Mouse (Mus musculus): Measurements from ENCODE around the gene Stpg1. TPM values are rescaled to one million over a fixed set of nuclear protein-coding genes. Genes with fewer than 3 reads are reported as not detected.

Stpg1 gene
- total and polyA plus RNA-seq, 3 experiments, result 0.32 to 0.65 (median 0.41) TPM

DNA sequence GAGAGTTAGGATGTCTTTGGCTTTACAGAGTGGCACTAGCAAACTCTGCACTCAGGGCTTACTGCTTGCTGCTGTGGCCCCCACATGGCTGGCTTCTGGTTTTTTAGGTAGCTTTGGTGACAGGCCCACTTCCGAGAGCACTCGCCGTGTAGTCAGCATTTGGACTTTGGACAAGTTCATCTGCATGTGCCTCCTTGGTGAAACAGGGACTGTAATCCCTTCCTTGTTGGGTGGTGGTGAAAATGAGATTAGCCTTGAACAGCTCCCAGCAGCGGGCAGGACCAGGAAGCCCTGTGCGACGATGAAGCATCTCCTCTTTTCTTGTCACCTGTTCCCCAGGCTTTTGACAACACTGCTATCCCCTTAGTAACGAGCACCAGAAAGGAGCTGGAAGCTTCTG lies 19.3 kb downstream of the Stpg1 start:
- no peak for DNase-seq

DNA sequence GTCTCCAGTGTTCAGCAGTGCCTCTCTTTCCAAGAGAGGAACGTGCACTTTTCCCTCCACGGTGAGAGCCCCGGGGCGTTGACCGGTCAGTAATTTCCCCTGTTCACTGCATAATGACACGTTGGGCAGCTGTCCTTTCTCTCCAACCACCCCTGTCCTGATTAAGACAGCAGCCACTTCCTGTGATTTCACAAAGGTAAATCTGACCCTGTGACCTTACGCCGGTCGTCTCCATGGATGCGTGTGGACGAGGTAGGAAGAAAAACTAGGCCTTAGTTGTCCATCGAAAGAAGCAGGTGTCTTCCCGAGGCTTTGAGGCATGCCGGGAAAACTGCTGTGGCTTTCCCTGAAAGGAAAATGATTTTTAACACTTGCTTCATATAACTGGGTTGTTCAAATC lies 20.3 kb downstream of the Stpg1 start:
- DNase-seq, result no peak

DNA sequence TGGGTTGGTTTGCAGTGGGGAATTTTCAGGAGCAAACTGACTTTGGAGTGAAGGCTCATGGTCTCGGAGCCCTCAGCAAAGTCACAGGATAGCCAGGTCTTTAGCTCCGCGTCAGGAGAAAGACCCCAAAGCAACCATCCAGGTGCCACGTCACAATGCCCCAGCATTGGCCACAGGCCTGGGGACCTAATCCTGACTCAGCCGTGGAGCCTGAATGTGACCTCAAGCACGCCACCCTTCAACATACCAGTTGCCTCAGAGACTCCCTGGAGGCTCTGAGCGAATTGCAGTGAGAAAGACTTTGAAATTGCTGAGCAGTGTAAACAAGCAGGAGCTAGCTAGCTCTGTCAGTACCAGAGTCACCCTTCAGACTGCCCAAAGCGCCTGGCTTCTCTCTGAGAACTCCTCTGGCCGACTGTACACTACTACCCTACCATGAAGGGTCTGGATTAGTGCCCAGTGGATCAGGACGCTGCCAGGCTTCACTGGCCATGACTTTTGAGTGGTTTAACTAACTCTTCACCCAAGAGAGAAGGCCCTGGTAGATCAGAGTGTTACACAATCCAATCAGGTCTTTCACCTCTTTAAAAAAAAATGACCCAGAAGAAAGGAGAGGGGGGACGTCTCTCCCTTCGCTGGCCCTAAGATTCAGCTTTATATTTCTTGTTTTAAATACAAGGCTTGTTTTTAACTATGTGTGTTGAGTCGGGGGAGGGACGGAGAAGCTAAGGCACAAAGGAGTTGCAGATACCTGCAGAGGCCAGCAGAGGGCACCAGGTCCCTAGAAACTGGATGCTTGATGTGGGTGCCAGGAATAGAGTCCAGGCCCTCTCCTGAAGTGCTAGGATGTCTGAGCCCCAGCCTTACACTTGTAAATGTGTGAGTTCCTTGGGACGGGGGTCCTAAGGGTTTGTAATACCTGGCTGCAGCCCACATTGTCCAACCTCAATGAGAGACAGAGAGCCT lies 22.0 kb downstream of the Stpg1 start:
- DNase-seq, result peak; percentile 80

DNA sequence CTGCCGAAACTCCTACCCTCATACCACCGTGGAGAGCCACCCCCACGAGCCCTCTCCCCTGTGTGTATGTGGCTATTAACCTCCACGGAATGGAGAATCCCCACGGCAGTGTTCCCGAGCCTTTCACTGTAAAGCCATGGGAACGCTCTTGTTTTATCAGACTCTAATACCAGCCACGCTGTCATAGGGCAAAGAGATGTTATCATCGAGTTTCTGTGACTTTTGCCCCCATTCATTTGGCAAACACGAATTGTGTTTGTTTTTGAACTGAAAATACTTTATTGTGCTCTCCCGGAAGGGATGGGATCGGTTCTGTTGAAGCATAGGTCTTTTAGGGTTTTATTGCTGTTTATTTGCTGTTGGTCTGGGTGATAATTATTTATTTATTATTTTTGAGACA lies 23.5 kb downstream of the Stpg1 start:
- DNase-seq, result no peak

DNA sequence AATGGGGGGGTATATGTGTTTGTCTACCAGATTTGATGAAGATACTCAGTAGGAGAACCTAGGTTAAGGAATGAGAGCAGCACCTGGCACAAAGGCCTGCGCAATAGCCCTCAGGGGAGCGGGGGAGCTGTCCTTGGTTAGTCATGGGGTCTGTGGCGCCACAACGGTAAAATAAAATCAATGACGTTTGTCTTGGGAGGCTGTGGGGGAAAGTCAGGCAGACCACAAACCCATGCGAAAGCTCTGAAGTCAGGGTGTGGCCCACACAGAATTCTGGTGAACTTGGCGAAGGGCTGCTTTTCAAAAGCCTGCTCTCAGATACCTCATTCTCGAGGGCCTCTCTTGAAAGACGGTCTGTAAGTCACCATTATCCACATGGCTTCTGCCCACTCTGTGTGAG lies 25.8 kb downstream of the Stpg1 start:
- no peak for DNase-seq

DNA sequence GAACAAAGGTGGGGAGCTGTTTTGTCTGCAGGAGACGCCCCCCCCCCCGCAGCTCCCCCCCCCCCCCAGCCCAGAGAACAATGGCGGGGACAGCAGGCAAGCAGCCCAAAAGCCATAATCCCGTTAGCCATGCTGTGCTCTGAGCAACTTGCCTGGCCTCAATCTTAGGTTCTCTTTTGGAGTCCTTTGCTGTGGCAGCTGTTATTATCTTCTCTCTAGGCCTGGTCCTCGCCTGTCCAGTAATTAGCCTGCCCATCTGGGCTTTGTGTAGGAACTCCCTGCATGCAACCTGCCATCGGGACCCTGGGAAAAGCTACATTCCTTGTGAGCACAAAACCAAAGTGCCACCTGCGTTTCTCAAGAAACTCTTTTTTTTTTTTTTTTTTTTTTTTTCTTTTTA lies 29.3 kb downstream of the Stpg1 start:
- DNase-seq, result no peak

DNA sequence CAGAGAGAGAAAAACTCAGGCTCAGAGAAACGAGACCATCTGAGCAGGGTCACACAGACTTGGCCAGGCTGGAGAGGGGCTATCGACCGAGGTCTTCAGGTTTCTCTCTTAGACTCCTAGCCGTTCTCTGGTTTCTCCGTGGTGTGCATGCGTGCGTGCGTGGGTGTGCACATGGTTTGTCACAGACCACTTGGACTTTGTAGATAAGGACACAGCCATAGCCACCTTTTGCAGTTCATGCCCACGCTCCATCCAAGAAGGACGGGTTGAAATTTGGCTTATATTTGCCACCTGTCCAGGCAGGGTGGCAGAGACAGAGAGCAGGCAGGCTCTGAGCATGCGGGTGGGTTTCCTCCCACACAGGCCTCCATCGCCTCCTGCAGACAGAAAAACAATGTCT lies 30.5 kb downstream of the Stpg1 start:
- no peak for DNase-seq

DNA sequence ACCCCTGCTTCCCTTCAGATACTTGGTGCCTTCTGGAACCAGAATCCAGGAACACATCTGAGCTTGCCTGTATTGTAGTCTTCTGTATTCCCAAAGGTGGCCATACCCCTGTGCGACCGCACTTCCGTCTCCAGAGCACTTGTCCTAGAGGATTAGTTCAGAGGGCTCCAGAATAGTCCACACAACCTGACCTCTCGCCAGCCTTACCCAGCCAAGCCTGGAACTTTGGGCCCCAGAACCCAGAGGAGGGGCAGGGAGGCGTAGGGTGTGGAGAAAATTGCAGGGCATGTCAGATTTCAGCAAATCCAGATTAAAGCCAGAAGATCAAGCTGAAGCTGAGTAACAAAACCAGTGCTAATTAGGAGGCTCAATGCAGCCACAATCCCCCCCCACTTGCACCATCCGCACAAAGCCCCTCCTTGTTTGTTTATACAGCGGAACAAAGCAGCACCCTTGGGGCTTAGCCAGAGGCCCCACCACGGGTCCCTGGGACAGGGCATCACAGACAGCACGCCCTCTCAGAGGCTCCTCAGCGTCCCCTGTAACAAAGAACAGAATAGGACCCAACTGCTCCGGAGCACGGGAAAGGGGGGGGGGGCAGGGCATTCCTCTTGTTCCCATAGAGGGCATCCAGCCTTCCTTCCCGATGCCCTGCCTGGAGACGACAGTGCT lies 31.6 kb downstream of the Stpg1 start:
- no peak for DNase-seq

DNA sequence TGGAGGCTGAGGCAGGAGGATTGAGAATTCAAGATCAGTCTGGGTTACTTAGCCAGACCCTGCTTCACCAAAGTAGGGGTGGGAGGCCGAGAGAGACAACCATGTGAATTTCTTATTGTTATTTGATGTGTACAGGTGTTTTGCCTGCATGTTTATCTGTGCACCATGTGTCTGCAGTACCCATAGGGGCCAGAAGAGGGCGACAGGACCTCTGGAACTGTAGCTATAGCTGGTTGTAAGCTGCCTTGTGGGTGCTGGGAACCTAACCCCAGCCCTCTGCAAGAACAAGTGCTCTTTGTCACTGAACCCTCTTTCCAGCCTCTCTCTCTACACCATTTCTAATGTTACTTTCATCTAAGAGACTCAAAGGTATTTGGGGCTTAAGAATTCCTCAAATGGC lies 35.7 kb downstream of the Stpg1 start:
- DNase-seq, result no peak

DNA sequence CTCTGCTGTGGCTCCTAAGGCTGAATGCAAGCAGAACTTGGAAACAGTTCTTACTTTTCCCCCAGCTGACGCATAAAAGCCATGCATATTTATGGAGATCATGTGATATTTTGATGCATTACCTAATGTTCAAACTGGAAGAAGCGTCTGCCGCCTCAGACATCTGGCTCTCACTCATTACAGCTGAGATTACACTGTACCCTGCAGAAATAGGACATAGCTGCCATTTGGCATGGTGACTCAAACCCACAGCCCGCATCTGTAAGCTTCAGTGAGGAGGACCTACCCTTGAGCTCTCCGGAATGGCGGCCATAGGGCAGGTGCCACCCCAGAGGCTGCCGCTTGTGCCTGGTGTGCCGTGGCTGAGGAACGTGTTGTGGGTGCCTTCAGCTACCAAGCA lies 36.6 kb downstream of the Stpg1 start:
- no peak for DNase-seq

DNA sequence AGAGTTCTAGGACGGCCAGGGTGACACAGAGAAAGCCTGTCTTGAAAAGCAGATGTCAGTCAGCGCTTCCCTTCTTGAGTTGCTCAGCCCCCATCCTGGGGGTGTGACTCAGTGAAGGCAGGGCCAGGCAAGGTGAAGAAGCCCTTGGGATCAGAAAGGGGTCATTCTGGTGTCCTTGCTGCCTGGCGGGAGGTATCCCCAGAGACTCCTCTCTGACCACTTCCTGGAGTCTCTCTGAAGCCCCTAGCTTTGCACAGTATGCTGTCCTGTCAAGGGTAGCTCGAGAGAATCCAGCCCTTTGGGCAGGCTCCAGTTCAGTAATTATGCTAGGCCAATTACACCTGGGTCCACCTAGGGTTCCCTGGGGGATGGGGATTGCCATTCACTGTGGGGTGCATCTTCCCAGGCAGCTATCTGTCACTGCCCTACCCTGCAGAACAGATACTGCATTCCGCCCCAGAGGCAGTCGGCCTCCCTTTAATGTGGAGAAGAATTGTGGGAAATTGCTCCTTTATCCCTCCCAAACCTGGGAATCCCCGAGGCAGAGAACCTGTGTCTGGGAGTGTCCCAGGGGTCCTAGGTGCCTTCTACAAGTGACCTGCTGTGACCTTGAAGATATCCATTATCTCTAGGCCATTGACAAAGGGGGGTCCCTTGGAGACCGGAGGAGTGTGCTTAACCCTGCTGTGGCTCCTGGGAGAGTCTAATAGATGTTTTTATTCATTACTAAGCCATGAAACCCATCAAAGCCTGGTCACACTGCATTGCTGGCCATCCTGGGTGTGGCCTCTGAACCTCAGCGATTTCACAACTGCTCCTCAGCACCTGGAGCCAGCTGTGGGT lies 37.4 kb downstream of the Stpg1 start:
- DNase-seq, result no peak

DNA sequence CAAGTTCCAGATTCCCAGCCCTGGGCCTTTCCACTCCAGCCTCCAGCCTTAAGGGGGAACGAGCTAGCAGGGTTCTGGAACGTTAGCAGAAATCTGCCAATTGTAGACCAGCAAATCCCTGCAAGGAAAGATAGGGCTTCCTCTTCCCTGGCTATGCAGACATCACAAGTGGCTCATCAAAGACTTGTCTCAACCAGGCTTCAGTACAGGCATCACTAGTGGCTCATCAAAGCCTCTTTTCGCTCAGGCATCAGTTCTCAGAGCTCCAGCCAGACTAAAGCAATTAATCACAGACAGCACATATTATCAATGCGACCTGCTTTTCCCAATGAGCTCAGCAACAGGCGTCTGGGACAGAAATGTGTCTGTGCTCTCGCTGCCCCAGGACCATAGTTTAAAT lies 38.4 kb downstream of the Stpg1 start:
- no peak for DNase-seq

DNA sequence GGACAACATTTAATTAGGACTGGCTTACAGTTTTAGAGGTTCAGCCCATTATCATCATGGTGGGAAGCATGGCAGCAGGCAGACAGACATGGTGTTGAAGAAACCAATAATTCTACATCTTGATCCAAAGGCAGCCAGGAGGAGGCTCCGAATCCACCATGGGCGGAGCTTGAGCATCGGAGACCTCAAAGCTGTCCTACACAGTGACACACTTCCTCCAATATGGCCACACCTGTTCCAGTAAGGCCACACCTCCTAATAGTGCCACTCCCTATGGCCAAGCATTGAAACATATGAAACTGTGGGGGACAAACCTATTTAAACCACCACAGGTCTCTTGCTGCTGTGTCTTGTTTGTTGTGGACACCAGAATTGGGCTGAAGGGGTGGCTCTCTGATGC lies 40.4 kb downstream of the Stpg1 start:
- DNase-seq, result no peak

DNA sequence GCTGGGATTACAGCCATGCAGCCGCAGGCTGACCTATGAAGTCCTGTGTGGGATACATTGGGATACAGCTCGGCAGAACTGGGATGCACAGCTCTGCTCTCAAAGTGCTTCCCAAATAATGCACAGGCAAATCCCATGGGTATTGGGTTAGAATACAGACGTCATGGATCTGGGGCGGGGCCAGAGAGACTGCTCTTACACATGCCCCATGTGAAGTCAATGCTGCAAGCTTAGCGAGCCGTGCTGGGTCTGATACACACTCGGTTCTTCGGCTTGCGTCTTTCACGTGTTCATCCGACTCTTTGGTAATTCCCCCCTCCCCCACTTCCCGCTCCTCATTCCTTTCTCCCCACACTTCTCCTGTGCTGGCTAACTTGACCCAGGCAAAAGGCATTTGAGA lies 44.5 kb downstream of the Stpg1 start:
- DNase-seq, result no peak

DNA sequence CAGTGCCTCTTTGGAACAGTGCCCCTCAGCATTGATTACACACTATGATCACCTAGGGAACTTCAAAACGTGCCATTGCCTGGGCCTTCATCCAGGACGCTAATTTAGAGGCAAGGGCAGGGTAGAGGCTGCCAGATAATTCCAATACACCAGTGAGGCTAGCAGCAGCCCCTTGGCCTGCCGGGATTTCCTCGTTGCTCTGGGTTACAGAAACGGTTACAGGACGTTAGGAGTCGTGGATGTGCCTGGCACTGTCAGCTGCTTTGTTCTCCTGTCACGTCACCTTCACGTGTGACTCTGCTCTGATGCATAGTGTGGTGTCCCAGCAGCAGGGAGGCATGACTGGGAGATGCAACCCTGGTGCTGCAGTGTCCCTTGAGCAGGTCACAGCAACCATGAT lies 45.5 kb downstream of the Stpg1 start:
- no peak for DNase-seq

DNA sequence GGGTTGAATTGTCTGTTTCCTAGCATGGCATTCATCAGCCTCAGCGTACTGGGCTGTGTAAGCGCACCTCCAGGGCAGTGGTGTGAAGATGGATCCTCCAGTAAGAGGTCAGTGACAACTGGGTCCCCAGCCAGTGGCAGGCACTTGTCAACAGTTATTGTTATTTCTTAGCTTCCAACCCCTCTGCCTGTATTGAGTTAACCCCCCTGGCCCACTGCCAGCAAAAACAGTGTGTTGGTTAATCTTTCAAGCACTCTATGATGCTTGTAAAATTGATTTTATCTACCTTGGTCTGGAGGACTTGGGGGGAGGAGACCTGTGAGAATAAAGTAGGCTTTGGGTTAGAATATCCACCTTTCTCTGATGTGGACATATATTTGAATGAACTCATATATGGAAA lies 49.7 kb downstream of the Stpg1 start:
- DNase-seq, result no peak

DNA sequence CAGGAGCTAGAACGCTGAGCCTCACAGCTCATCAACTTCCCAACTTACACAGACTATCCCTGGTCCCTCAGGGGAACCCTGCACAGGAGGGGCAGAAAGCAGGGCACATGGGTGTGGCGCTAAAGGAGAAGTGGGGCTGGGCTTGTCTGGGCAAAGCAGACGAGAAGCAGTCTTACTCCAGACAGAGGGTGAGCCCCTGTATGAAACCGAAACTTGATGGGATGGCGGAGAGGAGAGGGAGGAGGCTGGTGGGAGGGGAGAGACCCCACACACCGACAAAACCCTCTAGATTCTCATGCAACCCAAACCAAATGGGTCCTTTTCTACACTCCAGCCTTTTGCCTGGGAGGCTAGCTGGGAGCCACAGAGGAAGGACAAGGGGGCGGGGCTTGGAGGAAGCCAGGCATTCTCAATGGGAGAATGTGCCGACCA lies 50.5 kb downstream of the Stpg1 start:
- DNase-seq, result no peak

DNA sequence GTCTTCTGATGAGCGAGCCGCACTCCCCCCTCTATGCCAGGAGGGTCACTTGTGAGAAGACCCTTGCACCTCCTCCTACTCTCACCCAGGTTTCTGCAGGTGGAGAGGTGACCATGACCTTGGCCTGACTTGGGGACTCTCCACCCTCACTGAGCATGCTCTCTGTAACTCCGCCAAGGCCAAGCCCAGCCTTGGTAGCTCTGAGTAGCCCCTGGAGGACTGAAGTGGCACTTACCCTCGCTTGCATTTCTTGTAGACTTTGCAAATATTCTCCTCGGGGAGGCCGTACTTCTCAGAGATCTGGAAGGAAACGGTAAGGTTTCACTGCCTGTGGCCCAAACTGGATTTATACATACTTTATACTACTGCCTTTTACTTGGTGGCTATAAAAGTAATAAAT lies 51.4 kb downstream of the Stpg1 start:
- no peak for DNase-seq

DNA sequence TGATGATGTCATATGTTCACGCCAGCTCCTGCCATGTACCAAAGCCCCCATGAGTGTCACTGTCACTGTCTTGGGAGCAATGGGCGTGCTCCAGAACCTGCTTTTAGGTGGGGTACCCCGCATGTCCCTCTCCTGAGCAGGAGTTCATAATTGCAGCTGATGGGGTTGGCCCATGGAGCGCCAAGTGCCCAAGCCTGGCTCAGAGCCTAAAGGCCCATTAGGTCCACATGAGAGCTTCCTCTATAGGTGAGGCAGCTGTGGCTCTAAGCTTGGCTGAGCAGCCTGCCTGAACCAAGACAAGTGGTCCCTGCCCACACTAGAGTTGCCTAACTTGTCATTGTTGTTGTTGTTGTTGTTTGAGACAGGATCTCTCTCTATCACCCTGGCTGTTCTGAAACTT lies 52.2 kb downstream of the Stpg1 start:
- no peak for DNase-seq

DNA sequence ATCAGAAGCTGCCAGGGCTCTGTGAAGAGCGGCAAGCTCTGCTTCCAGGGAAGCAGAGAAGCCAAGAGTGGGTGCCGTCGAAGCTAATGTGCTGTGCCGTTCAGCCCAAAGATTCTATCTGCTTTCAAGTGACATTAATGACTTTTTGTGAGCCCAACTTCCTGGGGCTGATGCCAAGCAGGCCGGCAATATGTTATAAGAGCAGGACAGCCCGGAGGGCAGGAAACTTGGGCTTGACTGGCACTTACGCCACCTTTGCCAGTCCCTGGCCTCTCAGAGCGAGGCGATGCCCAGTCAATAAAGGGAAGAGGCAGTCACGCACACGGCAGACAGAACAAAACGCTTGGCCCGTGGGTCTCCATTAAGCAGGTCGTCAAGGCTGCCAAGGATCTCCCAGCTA lies 53.0 kb downstream of the Stpg1 start:
- peak; percentile 32 for DNase-seq

DNA sequence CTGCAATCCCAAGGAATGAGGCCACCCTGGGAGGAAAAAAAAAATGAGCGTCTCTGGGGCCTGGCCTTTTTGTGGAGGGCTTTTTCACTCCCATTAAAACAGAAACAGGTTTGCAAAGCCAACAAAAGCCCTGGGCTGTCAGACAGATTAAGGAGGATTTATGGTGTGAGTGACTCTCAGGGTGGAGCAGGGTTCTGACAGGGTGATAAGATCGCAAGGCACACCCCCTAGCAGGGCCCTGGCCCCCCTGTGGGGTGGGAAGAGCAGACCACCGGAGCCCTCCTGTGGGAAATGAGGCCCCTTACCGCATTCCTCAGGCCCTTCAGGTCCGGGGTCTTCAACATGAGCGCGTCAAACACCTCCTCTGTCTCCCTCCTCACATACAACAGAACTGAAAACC lies 53.5 kb downstream of the Stpg1 start:
- no peak for DNase-seq

DNA sequence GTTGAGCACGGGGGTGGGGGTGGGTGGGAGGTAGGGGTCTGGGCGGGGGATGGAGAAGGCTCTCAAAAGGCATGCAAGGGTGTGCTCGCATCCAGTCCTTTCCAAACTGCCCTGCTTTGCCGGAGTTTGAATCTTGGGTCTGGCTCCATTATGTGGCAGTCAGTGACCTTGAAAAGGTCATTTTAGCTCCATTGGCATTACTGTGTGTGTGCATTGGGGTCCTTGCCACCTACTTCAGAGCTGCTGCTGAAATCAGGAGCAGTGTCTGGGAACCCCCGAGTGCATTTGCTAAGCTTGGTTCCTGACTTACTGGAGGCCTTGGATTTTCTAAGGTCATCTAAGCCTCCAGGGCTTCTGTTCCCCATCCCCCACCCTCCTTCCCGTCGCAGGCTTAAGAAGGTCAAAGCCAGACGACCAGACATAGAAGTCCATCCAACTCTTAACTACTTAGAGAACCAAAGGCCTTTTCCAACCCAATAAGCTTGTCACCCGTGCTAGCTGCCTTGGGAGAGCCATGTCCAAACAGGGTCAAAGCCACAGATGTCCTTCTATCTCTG lies 54.0 kb downstream of the Stpg1 start:
- DNase-seq, result no peak

Measured in adrenal gland, adult 2 months (tissue).